Mouse (Mus musculus): Measurements from ENCODE around the gene Anxa9. TPM values are rescaled to one million over a fixed set of nuclear protein-coding genes. Genes with fewer than 3 reads are reported as not detected.

The Anxa9 gene
- polyA plus RNA-seq, 1 experiment from 2014 or later, result 1.5 TPM

- DNase-seq (ENCODE audit: low spot score) (no peak), ATAC-seq (replicated peaks; ENCODE audit: low FRiP score) (no peak)
- Histone ChIP-seq H3K27me3 (ENCODE audit: control insufficient read depth, insufficient read depth, low read length) (no peaks in the 10 kb centered on the region), H3K9ac (ENCODE audit: low read length) (peak overlapping the region; percentile 99), H3K4me2 (ENCODE audit: low read depth, low read length, severe bottlenecking) (peak overlapping the region; percentile 71), H3K36me3 (ENCODE audit: control insufficient read depth, insufficient read depth, low read length) (no peaks in the 10 kb centered on the region; the same call in 1 of the 2 replicates), H3K9me3 (ENCODE audit: control insufficient read depth, low read length) (no peaks in the 10 kb centered on the region), H3K4me3 (ENCODE audit: low read depth, low read length) (peak overlapping the region; percentile 93), H3K4me1 (replicated peaks; ENCODE audit: control insufficient read depth, insufficient read depth, low read length) (peaks cover 11% of the 10 kb centered on the region; the same call in 1 of the 2 replicates), H3K27ac (ENCODE audit: low read depth, low read length) (peak overlapping the region; percentile 93; the same call in 1 of the 2 replicates)
- WGBS, result 13% methylated on average over 9 of the region's 9 CpGs
Observed at GRCm38 (mm10) chr3:95315844-95316550, 9.0 kb upstream of the Anxa9 start.

GRCm38 (mm10) chr3:95315094-95315843, 8.3 kb upstream of the Anxa9 start:
- Histone ChIP-seq H3K27me3 (ENCODE audit: control insufficient read depth, insufficient read depth, low read length) (no peaks in the 10 kb centered on the region), H3K4me1 (replicated peaks; ENCODE audit: control insufficient read depth, insufficient read depth, low read length) (peaks cover 10% of the 10 kb centered on the region; the same call in 1 of the 2 replicates), H3K4me2 (ENCODE audit: low read depth, low read length, severe bottlenecking) (peak overlapping the region; percentile 71), H3K9ac (ENCODE audit: low read length) (peak overlapping the region; percentile 99), H3K27ac (ENCODE audit: low read depth, low read length) (peak overlapping the region; percentile 93), H3K4me3 (ENCODE audit: low read depth, low read length) (peak overlapping the region; percentile 93), H3K36me3 (ENCODE audit: control insufficient read depth, insufficient read depth, low read length) (no peaks in the 10 kb centered on the region; the same call in 1 of the 2 replicates), H3K9me3 (ENCODE audit: control insufficient read depth, low read length) (no peaks in the 10 kb centered on the region)
- 0% methylated on average over 63 of the region's 71 CpGs for WGBS
- DNase-seq (ENCODE audit: low spot score) (peak; percentile 93), ATAC-seq (replicated peaks; ENCODE audit: low FRiP score) (peak; percentile 90)

GRCm38 (mm10) chr3:95314486-95315093, 7.6 kb upstream of the Anxa9 start, which contains the start of gene Cers2:
TSS of gene Cers2 (plus strand) at chr3:95314791.
- ATAC-seq (replicated peaks; ENCODE audit: low FRiP score) (no peak), DNase-seq (ENCODE audit: low spot score) (no peak)
- Histone ChIP-seq H3K9ac (ENCODE audit: low read length) (peak within 1 kb of the TSS; percentile 99), H3K36me3 (ENCODE audit: control insufficient read depth, insufficient read depth, low read length) (no peaks in the 10 kb centered on the region), H3K4me2 (ENCODE audit: low read depth, low read length, severe bottlenecking) (peak within 1 kb of the TSS; percentile 71), H3K27me3 (ENCODE audit: control insufficient read depth, insufficient read depth, low read length) (no peaks in the 10 kb centered on the region), H3K4me3 (ENCODE audit: low read depth, low read length) (peak within 1 kb of the TSS; percentile 93), H3K9me3 (ENCODE audit: control insufficient read depth, low read length) (no peaks in the 10 kb centered on the region), H3K4me1 (replicated peaks; ENCODE audit: control insufficient read depth, insufficient read depth, low read length) (peaks cover 7% of the 10 kb centered on the region; the same call in 1 of the 2 replicates), H3K27ac (ENCODE audit: low read depth, low read length) (peak within 1 kb of the TSS; percentile 93)
- WGBS, result 2% methylated on average over 27 of the region's 27 CpGs

GRCm38 (mm10) chr3:95314075-95314474, 7.1 kb upstream of the Anxa9 start:
- no peak for DNase-seq (ENCODE audit: low spot score)
- H3K4me1 ChIP-seq (replicated peaks; ENCODE audit: control insufficient read depth, insufficient read depth, low read length), result peaks cover 7% of the 10 kb centered on the region; the same call in 1 of the 2 replicates
- peak overlapping the region; percentile 71 for H3K4me2 ChIP-seq (ENCODE audit: low read depth, low read length, severe bottlenecking)
- H3K9me3 ChIP-seq (ENCODE audit: control insufficient read depth, low read length), result no peaks in the 10 kb centered on the region
- H3K4me3 ChIP-seq (ENCODE audit: low read depth, low read length), result peak overlapping the region; percentile 93; the same call in 1 of the 2 replicates
- no peak for ATAC-seq (replicated peaks; ENCODE audit: low FRiP score)
- WGBS, result 57% methylated on average over 6 of the region's 6 CpGs
- no peak overlapping the region for H3K27ac ChIP-seq (ENCODE audit: low read depth, low read length)
- no peaks in the 10 kb centered on the region for H3K27me3 ChIP-seq (ENCODE audit: control insufficient read depth, insufficient read depth, low read length)
- H3K36me3 ChIP-seq (ENCODE audit: control insufficient read depth, insufficient read depth, low read length), result no peaks in the 10 kb centered on the region
- peak overlapping the region; percentile 99 for H3K9ac ChIP-seq (ENCODE audit: low read length)

GRCm38 (mm10) chr3:95313476-95313875, 6.5 kb upstream of the Anxa9 start:
- no peaks in the 10 kb centered on the region for H3K27me3 ChIP-seq (ENCODE audit: control insufficient read depth, insufficient read depth, low read length)
- H3K4me3 ChIP-seq (ENCODE audit: low read depth, low read length), result no peak overlapping the region
- no peak overlapping the region for H3K27ac ChIP-seq (ENCODE audit: low read depth, low read length)
- ATAC-seq (replicated peaks; ENCODE audit: low FRiP score) (no peak), DNase-seq (ENCODE audit: low spot score) (no peak)
- H3K4me2 ChIP-seq (ENCODE audit: low read depth, low read length, severe bottlenecking), result no peak overlapping the region
- H3K9ac ChIP-seq (ENCODE audit: low read length), result 0 out of 2 replicates have a peak overlapping the region, but pooled peaks have one; percentile 5
- no peaks in the 10 kb centered on the region for H3K9me3 ChIP-seq (ENCODE audit: control insufficient read depth, low read length)
- 49% methylated on average over 7 of the region's 7 CpGs for WGBS
- peaks cover 7% of the 10 kb centered on the region; the same call in 1 of the 2 replicates for H3K4me1 ChIP-seq (replicated peaks; ENCODE audit: control insufficient read depth, insufficient read depth, low read length)
- H3K36me3 ChIP-seq (ENCODE audit: control insufficient read depth, insufficient read depth, low read length), result no peaks in the 10 kb centered on the region

- H3K4me2 ChIP-seq (ENCODE audit: low read depth, low read length, severe bottlenecking), result no peak overlapping the region
- H3K9ac ChIP-seq (ENCODE audit: low read length), result no peak overlapping the region
- no peak overlapping the region; the same call in 1 of the 2 replicates for H3K27ac ChIP-seq (ENCODE audit: low read depth, low read length)
- WGBS, result 85% methylated on average over 6 of the region's 6 CpGs
- ATAC-seq (replicated peaks; ENCODE audit: low FRiP score) (no peak), DNase-seq (ENCODE audit: low spot score) (no peak)
- H3K4me1 ChIP-seq (replicated peaks; ENCODE audit: control insufficient read depth, insufficient read depth, low read length), result peaks cover 5% of the 10 kb centered on the region; the same call in 1 of the 2 replicates
- no peaks in the 10 kb centered on the region for H3K9me3 ChIP-seq (ENCODE audit: control insufficient read depth, low read length)
- H3K4me3 ChIP-seq (ENCODE audit: low read depth, low read length), result no peak overlapping the region
- H3K27me3 ChIP-seq (ENCODE audit: control insufficient read depth, insufficient read depth, low read length), result no peaks in the 10 kb centered on the region
- no peaks in the 10 kb centered on the region for H3K36me3 ChIP-seq (ENCODE audit: control insufficient read depth, insufficient read depth, low read length)
Observed at GRCm38 (mm10) chr3:95312623-95313022, 5.6 kb upstream of the Anxa9 start.

GRCm38 (mm10) chr3:95310968-95311882, 4.2 kb upstream of the Anxa9 start:
- H3K4me1 ChIP-seq (replicated peaks; ENCODE audit: control insufficient read depth, insufficient read depth, low read length), result 0 out of 2 replicates have a peak, but pooled peaks cover 3% of the 10 kb centered on the region
- no peak overlapping the region for H3K27ac ChIP-seq (ENCODE audit: low read depth, low read length)
- no peak overlapping the region for H3K4me3 ChIP-seq (ENCODE audit: low read depth, low read length)
- ATAC-seq (replicated peaks; ENCODE audit: low FRiP score), result no peak
- no peak overlapping the region for H3K4me2 ChIP-seq (ENCODE audit: low read depth, low read length, severe bottlenecking)
- no peaks in the 10 kb centered on the region for H3K36me3 ChIP-seq (ENCODE audit: control insufficient read depth, insufficient read depth, low read length)
- WGBS, result 65% methylated on average over 9 of the region's 9 CpGs
- no peaks in the 10 kb centered on the region for H3K27me3 ChIP-seq (ENCODE audit: control insufficient read depth, insufficient read depth, low read length)
- H3K9me3 ChIP-seq (ENCODE audit: control insufficient read depth, low read length), result no peaks in the 10 kb centered on the region
- DNase-seq (ENCODE audit: low spot score), result peak; percentile 67
- H3K9ac ChIP-seq (ENCODE audit: low read length), result no peak overlapping the region
